Mouse (Mus musculus) MEL (cell line): ENCODE measurements around the gene Dpyd. TPM values are rescaled to one million over a fixed set of nuclear protein-coding genes. Genes with fewer than 3 reads are reported as not detected.

Experiments
- DNase-seq: peaks from one replicate; pipeline ENCODE4 v3.0.0; 2011; ENCODE audit warnings: low read depth, low spot score
- H3K27ac ChIP-seq: 2 replicates; pipeline ENCODE4 v1.5.1; 2012; ENCODE audit warnings: low read depth, mild to moderate bottlenecking, control low read depth, low read length, moderate library complexity; ENCODE audit not compliant: control insufficient read depth
- H3K27me3 ChIP-seq, 2 experiments: fragments of 150-350 bp in 1 of 2; sonication (generic) in 1 of 2; 2 replicates each; pipeline ENCODE4 v1.6.1; 2012; ENCODE audit warnings: low read length in 2 of 2, mild to moderate bottlenecking in 2 of 2, improper control_type of control experiment in 1 of 2, moderate library complexity in 1 of 2; ENCODE audit not compliant: insufficient read depth in 2 of 2, control insufficient read depth in 1 of 2
- H3K36me3 ChIP-seq, 2 experiments: 2 replicates each; pipeline ENCODE4 v1.6.1; 2012 to 2014; ENCODE audit warnings: low read length in 2 of 2, improper control_type of control experiment in 1 of 2, inconsistent platforms in 1 of 2, mild to moderate bottlenecking in 1 of 2; ENCODE audit not compliant: insufficient read depth in 2 of 2, control insufficient read depth in 1 of 2
- H3K4me1 ChIP-seq, 2 experiments: fragments of 150-350 bp in 1 of 2; sonication (generic) in 1 of 2; 2 replicates each; pipeline ENCODE4 v1.6.1; 2012; ENCODE audit warnings: low read length in 2 of 2, improper control_type of control experiment in 1 of 2, mild to moderate bottlenecking in 1 of 2; ENCODE audit not compliant: insufficient read depth in 2 of 2, control insufficient read depth in 1 of 2
- H3K4me3 ChIP-seq, 2 experiments: fragments of 150-350 bp in 1 of 2; sonication (generic) in 1 of 2; 2 replicates each; pipeline ENCODE4 v1.5.1; 2012; ENCODE audit warnings: low read depth in 2 of 2, low read length in 2 of 2, mild to moderate bottlenecking in 2 of 2, moderate library complexity in 2 of 2, control low read depth in 1 of 2, improper control_type of control experiment in 1 of 2; ENCODE audit not compliant: control insufficient read depth in 1 of 2, insufficient read depth in 1 of 2
- H3K79me2 ChIP-seq: 2 replicates; pipeline ENCODE4 v1.6.1; 2012; ENCODE audit warnings: mild to moderate bottlenecking, low read length, moderate library complexity; ENCODE audit not compliant: control insufficient read depth, poor library complexity, insufficient read depth
- H3K9ac ChIP-seq: 2 replicates; pipeline ENCODE4 v1.6.1; 2012; ENCODE audit warnings: low read depth, mild to moderate bottlenecking, control low read depth, low read length, moderate library complexity; ENCODE audit not compliant: control insufficient read depth, poor library complexity, severe bottlenecking
- H3K9me3 ChIP-seq: fragments of 150-350 bp; sonication (generic); replicated peaks from 2 replicates; pipeline ENCODE4 v1.6.1; 2012; ENCODE audit warnings: mild to moderate bottlenecking, low read length, improper control_type of control experiment, moderate library complexity; ENCODE audit not compliant: insufficient read depth
- BHLHE40 ChIP-seq: IDR thresholded peaks from 2 replicates; pipeline ENCODE4 v1.6.1; 2012; ENCODE audit warnings: low read depth, mild to moderate bottlenecking, inconsistent platforms, low read length, improper control_type of control experiment, borderline replicate concordance
- CHD2 ChIP-seq: IDR thresholded peaks from 2 replicates; pipeline ENCODE4 v1.6.1; 2011; ENCODE audit warnings: low read length, improper control_type of control experiment
- CTCF ChIP-seq, 3 experiments: IDR thresholded peaks in 2 of 3; conservative IDR thresholded peaks in 1 of 3; 2 replicates each; pipeline ENCODE4 v1.5.1; 2011 to 2012; ENCODE audit warnings: low read length in 3 of 3, low read depth in 2 of 3, mild to moderate bottlenecking in 2 of 3, improper control_type of control experiment in 1 of 3, inconsistent platforms in 1 of 3, mixed read lengths in 1 of 3, moderate library complexity in 1 of 3; ENCODE audit not compliant: control insufficient read depth in 1 of 3, insufficient read depth in 1 of 3, poor library complexity in 1 of 3, severe bottlenecking in 1 of 3
- ELF1 ChIP-seq: IDR thresholded peaks from 2 replicates; pipeline ENCODE4 v1.6.1; 2014; ENCODE audit warnings: low read depth, mild to moderate bottlenecking, inconsistent platforms, low read length, improper control_type of control experiment, moderate library complexity
- EP300 ChIP-seq, 2 experiments: IDR thresholded peaks; 2 replicates each; pipeline ENCODE4 v1.6.1; 2011; ENCODE audit warnings: improper control_type of control experiment in 2 of 2, low read length in 2 of 2, low read depth in 1 of 2, mild to moderate bottlenecking in 1 of 2
- GATA1 ChIP-seq: IDR thresholded peaks from 2 replicates; pipeline ENCODE4 v1.6.1; 2011; ENCODE audit warnings: low read depth, low read length, improper control_type of control experiment
- HCFC1 ChIP-seq: IDR thresholded peaks from 2 replicates; pipeline ENCODE4 v1.6.1; 2012; ENCODE audit warnings: low read depth, mild to moderate bottlenecking, inconsistent platforms, low read length, improper control_type of control experiment, moderate library complexity
- JUND ChIP-seq: IDR thresholded peaks from 2 replicates; pipeline ENCODE4 v1.6.1; 2011; ENCODE audit warnings: low read depth, mild to moderate bottlenecking, improper control_type of control experiment, low read length
- MAFK ChIP-seq: IDR thresholded peaks from 2 replicates; pipeline ENCODE4 v1.6.1; 2011; ENCODE audit warnings: low read depth, mild to moderate bottlenecking, low read length, improper control_type of control experiment, borderline replicate concordance
- MAX ChIP-seq: IDR thresholded peaks from 2 replicates; pipeline ENCODE4 v1.6.1; 2011; ENCODE audit warnings: low read length, improper control_type of control experiment
- NRF1 ChIP-seq: IDR thresholded peaks from 2 replicates; pipeline ENCODE4 v1.6.1; 2014; ENCODE audit warnings: low read depth, mild to moderate bottlenecking, inconsistent platforms, low read length, improper control_type of control experiment, moderate library complexity; ENCODE audit not compliant: poor library complexity, insufficient read depth, severe bottlenecking
- RAD21 ChIP-seq: IDR thresholded peaks from 2 replicates; pipeline ENCODE4 v1.6.1; 2011; ENCODE audit warnings: mild to moderate bottlenecking, low read depth, low read length, improper control_type of control experiment
- RCOR1 ChIP-seq: IDR thresholded peaks from 2 replicates; pipeline ENCODE4 v1.6.1; 2012; ENCODE audit warnings: low read depth, mild to moderate bottlenecking, inconsistent platforms, low read length, improper control_type of control experiment
- SIN3A ChIP-seq: IDR thresholded peaks from 2 replicates; pipeline ENCODE4 v1.6.1; 2012; ENCODE audit warnings: low read length, improper control_type of control experiment, inconsistent platforms
- SMC3 ChIP-seq: IDR thresholded peaks from 2 replicates; pipeline ENCODE4 v1.6.1; 2011; ENCODE audit warnings: low read depth, low read length, improper control_type of control experiment
- TAL1 ChIP-seq: IDR thresholded peaks from 2 replicates; pipeline ENCODE4 v1.6.1; 2012; ENCODE audit warnings: mild to moderate bottlenecking, inconsistent platforms, low read length, moderate library complexity, mixed read lengths
- TCF12 ChIP-seq: IDR thresholded peaks from 2 replicates; pipeline ENCODE4 v1.6.1; 2014; ENCODE audit warnings: low read depth, mild to moderate bottlenecking, inconsistent platforms, low read length, improper control_type of control experiment, moderate library complexity
- USF1 ChIP-seq: IDR thresholded peaks from 2 replicates; pipeline ENCODE4 v1.6.1; 2014; ENCODE audit warnings: low read depth, mild to moderate bottlenecking, inconsistent platforms, low read length, improper control_type of control experiment, moderate library complexity
- ZC3H11A ChIP-seq: IDR thresholded peaks from 2 replicates; pipeline ENCODE4 v1.6.1; 2012; ENCODE audit warnings: low read depth, mild to moderate bottlenecking, inconsistent platforms, low read length, improper control_type of control experiment
- ZMIZ1 ChIP-seq: IDR thresholded peaks from 2 replicates; pipeline ENCODE4 v1.6.1; 2012; ENCODE audit warnings: low read depth, mild to moderate bottlenecking, inconsistent platforms, low read length, improper control_type of control experiment, moderate library complexity
- ZNF384 ChIP-seq: IDR thresholded peaks from 2 replicates; pipeline ENCODE4 v1.6.1; 2012; ENCODE audit warnings: low read depth, mild to moderate bottlenecking, inconsistent platforms, low read length, improper control_type of control experiment
- polyA plus RNA-seq, 2 experiments: library from polyadenylated mRNA; stranded (reverse) in 1 of 2; unstranded in 1 of 2; fragments of >175 nt in 1 of 2; fragments of >200 nt in 1 of 2; gene quantifications; 2 replicates each; pipeline versions ENCODE4 v1.2.1 to v1.2.4; 2012; ENCODE audit warnings: low replicate concordance in 2 of 2, low read depth in 1 of 2; ENCODE audit not compliant: insufficient read length in 2 of 2, insufficient read depth in 1 of 2, missing spikeins in 1 of 2
- total RNA-seq: library from RNA; depleted of rRNA; stranded (reverse); fragments of 300-350 nt; gene quantifications from 2 replicates; pipeline ENCODE4 v1.2.3, GENCODE M21; 2012

Gene Dpyd
- total and polyA plus RNA-seq, 3 experiments = not detected

GRCm38 (mm10) chr3:118676052-118676777 lies 114.3 kb downstream of the Dpyd start:
- DNase-seq = no peak
- H3K27me3 ChIP-seq = no peaks in the 10 kb centered on the region
- no peaks in the 10 kb centered on the region for H3K36me3 ChIP-seq
- no peak overlapping the region for H3K9ac ChIP-seq
- TF ChIP-seq JUND (no peak), MAFK (no peak), ZNF384 (no peak), BHLHE40 (no peak), SMC3 (no peak), TCF12 (no peak), USF1 (no peak), ZMIZ1 (no peak), CTCF (IDR thresholded peaks at IDR 0.05 in 2 of 3, conservative IDR thresholded peaks at IDR 0.05 in 1 of 3; ENCODE audit: control insufficient read depth in 1 of 3, insufficient read depth in 1 of 3, low read depth in 2 of 3, low read length in 3 of 3, poor library complexity in 1 of 3, severe bottlenecking in 1 of 3) (no peak), RCOR1 (no peak), CHD2 (no peak), TAL1 (no peak), SIN3A (no peak), HCFC1 (no peak), GATA1 (no peak), ZC3H11A (no peak), NRF1 (no peak), MAX (no peak), EP300 (IDR thresholded peaks at IDR 0.05; ENCODE audit: low read depth in 1 of 2, low read length in 2 of 2) (no peak)
- no peak overlapping the region for H3K4me3 ChIP-seq
- no peak overlapping the region for H3K27ac ChIP-seq
- H3K4me1 ChIP-seq = no peaks in the 10 kb centered on the region
- no peaks in the 10 kb centered on the region for H3K9me3 ChIP-seq
- no peaks in the 10 kb centered on the region for H3K79me2 ChIP-seq

GRCm38 (mm10) chr3:118680803-118681202 lies 118.9 kb downstream of the Dpyd start:
- Histone ChIP-seq H3K9ac (no peak overlapping the region), H3K9me3 (no peaks in the 10 kb centered on the region)
- peak; percentile 6; the same call in 1 of the 2 replicates for TF ChIP-seq SMC3
- peak in 1 of 3 experiments; percentile 15; a peak in 1 of 6 replicates for TF ChIP-seq CTCF (IDR thresholded peaks at IDR 0.05 in 2 of 3, conservative IDR thresholded peaks at IDR 0.05 in 1 of 3; ENCODE audit: control insufficient read depth in 1 of 3, insufficient read depth in 1 of 3, low read depth in 2 of 3, low read length in 3 of 3, poor library complexity in 1 of 3, severe bottlenecking in 1 of 3)
- TF ChIP-seq ELF1 = no peak
- TF ChIP-seq RAD21 = peak; percentile 2; the same call in 1 of the 2 replicates
- TF ChIP-seq, all 39 proteins: peak for 3
- no peak for DNase-seq
- no peaks in the 10 kb centered on the region for H3K79me2 ChIP-seq
- no peaks in the 10 kb centered on the region for H3K27me3 ChIP-seq
- no peaks in the 10 kb centered on the region for H3K36me3 ChIP-seq
- no peaks in the 10 kb centered on the region for H3K4me1 ChIP-seq
- no peak overlapping the region for H3K4me3 ChIP-seq
- H3K27ac ChIP-seq = no peak overlapping the region
